Mouse (Mus musculus) G1E (cell line): ENCODE results near the gene Nek7.

Source experiments
- CTCF ChIP-seq: IDR thresholded peaks from 2 replicates; pipeline ENCODE4 v1.5.1; 2012; ENCODE audit warnings: low read depth, low read length, inconsistent platforms, mixed read lengths
- GATA1 ChIP-seq: IDR thresholded peaks from 2 replicates; pipeline ENCODE4 v1.6.1; 2012; ENCODE audit warnings: borderline replicate concordance, low read length, inconsistent platforms, mixed read lengths
- POLR2AphosphoS5 ChIP-seq: IDR thresholded peaks from 2 replicates; pipeline ENCODE4 v1.6.1; 2012; ENCODE audit warnings: low read depth, low read length, inconsistent platforms; ENCODE audit not compliant: insufficient replicate concordance
- TAL1 ChIP-seq: conservative IDR thresholded peaks from 2 replicates; pipeline ENCODE4 v1.6.1; 2012; ENCODE audit warnings: low read depth, low read length, inconsistent platforms, mixed read lengths

DNA sequence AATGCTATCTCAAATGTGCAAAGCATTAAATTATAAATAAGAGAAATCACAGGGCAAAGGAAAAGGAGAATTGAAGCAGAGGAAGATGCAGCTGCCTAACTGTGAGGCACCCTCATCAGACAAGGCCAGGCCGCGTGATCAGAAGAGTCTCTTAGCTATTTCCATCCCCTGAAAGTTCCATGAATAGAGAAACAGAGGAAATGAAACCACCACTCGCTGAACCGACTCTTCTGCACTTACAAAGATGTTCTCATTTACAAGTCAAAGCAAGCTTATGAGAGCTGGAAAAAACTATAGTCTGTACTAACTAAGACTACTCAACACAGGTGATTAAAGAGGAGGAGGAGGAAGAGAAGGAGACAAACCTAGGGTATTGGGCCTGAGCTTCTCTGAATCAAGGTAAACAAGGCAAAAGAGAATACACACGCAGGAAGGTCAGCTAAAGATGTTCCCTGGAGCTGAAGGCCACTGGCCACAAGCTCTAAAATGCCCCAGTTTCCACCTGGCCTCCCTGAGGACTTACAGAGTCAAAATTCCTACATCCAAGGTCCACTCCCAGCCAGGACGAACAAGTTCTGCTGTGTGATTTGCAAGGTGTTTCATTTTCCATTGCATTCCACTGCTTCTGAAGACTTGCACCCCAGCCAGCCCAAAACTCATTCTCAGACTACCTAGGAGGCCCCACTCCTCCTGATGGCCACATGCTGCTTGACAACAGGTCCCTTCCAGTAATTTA is 5.2 kb downstream of the Nek7 start:
- TF ChIP-seq TAL1 = no peak
- TF ChIP-seq POLR2AphosphoS5 = no peak
- no peak for TF ChIP-seq CTCF
- no peak for TF ChIP-seq GATA1
